Mouse (Mus musculus) forebrain, embryonic 14.5 days (tissue): ENCODE results near the gene Hipk3. TPM values are rescaled to one million over a fixed set of nuclear protein-coding genes. Genes with fewer than 3 reads are reported as not detected.

ENCODE experiments used
- ATAC-seq: fragments of 200-750 bp; cut with Nextera tagmentation; 2 replicates; pipeline ENCODE4 v1.8.0; 2017; ENCODE audit warnings: mild to moderate bottlenecking, moderate library complexity
- DNase-seq: peaks from one replicate; pipeline ENCODE4 v3.0.0-alpha.2; 2015; ENCODE audit warnings: low spot score
- H3K27ac ChIP-seq: fragments of 300-500 bp; sonication (generic); 2 replicates; pipeline ENCODE4 v1.5.1; 2014; ENCODE audit warnings: low read depth, mild to moderate bottlenecking, control low read depth, low read length, moderate library complexity
- H3K27me3 ChIP-seq: fragments of 300-500 bp; sonication (generic); replicated peaks from 2 replicates; pipeline ENCODE4 v1.6.1; 2014; ENCODE audit warnings: low read length, control low read depth, mixed read lengths; ENCODE audit not compliant: control insufficient read depth, insufficient read depth
- H3K36me3 ChIP-seq: fragments of 300-500 bp; sonication (generic); 2 replicates; pipeline ENCODE4 v1.6.1; 2014; ENCODE audit warnings: low read length, control low read depth; ENCODE audit not compliant: control insufficient read depth, insufficient read depth
- H3K4me1 ChIP-seq: fragments of 300-500 bp; sonication (generic); 2 replicates; pipeline ENCODE4 v1.6.1; 2014; ENCODE audit warnings: antibody characterized with exemption, low read length, control low read depth; ENCODE audit not compliant: control insufficient read depth, insufficient read depth
- H3K4me2 ChIP-seq: fragments of 300-500 bp; sonication (generic); 2 replicates; pipeline ENCODE4 v1.6.1; 2014; ENCODE audit warnings: mild to moderate bottlenecking, control low read depth, low read length
- H3K4me3 ChIP-seq: fragments of 300-500 bp; sonication (generic); 2 replicates; pipeline ENCODE4 v1.5.1; 2014; ENCODE audit warnings: low read depth, low read length, control low read depth
- H3K9ac ChIP-seq: fragments of 300-500 bp; sonication (generic); 2 replicates; pipeline ENCODE4 v1.6.1; 2014; ENCODE audit warnings: mild to moderate bottlenecking, low read length, control low read depth, moderate library complexity
- H3K9me3 ChIP-seq: fragments of 300-500 bp; sonication (generic); replicated peaks from 2 replicates; pipeline ENCODE4 v1.6.1; 2016; ENCODE audit warnings: low read length, control low read depth, mixed read lengths; ENCODE audit not compliant: control insufficient read depth
- WGBS: fragments of 180-500 bp; shearing (Covaris S2); extraction: QIAGEN DNeasy Blood & Tissue Kit; methylation state at CpG from one replicate; pipeline ENCODE4 v1.1.7; 2014; 5-methylcytosine and 5-hydroxymethylcytosine counted together
- polyA plus RNA-seq: library from polyadenylated mRNA; unstranded; fragments of >200 nt; fragmentation: Nextera tagmentation; extraction: Ambion mirVana; gene quantifications from 2 replicates; pipeline ENCODE4 v1.2.1, GENCODE M21; 2014

Gene Hipk3
- polyA plus RNA-seq, 1 experiment from 2014 or later, result 6.5 TPM

DNA sequence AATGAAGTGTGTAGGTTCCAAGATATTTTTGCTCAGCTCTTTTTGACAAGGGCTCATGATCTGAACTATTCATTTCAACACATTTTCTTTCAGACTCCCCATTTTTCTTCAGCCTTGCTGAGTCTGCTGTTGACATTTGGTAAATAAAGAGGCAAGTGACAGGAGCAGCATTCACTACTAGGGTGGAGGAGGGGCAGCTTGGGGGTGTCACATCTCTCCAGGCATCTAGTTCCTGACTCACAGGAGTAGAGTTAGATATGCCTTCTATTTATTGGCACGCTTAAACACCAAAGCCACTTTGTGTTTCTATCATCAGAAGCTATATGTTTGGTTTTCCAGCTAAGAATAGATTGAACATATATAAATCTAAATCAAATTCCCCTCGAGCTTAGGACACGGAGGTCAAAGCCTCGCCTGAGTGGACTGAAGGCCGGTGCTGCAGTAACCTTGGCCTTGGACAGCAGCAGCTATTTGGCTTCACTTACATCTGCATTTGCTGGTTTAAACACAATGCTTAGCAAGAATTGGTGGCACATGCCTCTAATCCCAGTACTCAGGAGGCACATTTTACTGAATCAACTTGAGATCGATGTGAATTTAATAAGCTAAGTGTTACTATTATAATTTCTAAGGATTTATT lies 95.5 kb downstream of the Hipk3 start:
- H3K4me3 ChIP-seq, result no peak overlapping the region
- H3K36me3 ChIP-seq, result no peaks in the 10 kb centered on the region
- H3K4me2 ChIP-seq, result no peak overlapping the region
- no peak for DNase-seq
- ATAC-seq, result no peak
- no peak overlapping the region for H3K27ac ChIP-seq
- no peak overlapping the region for H3K9ac ChIP-seq
- H3K27me3 ChIP-seq, result no peaks in the 10 kb centered on the region
- H3K4me1 ChIP-seq, result no peaks in the 10 kb centered on the region
- WGBS, result 92% methylated on average over 6 of the region's 6 CpGs
- 0 out of 2 replicates have a peak, but pooled peaks cover 3% of the 10 kb centered on the region for H3K9me3 ChIP-seq

DNA sequence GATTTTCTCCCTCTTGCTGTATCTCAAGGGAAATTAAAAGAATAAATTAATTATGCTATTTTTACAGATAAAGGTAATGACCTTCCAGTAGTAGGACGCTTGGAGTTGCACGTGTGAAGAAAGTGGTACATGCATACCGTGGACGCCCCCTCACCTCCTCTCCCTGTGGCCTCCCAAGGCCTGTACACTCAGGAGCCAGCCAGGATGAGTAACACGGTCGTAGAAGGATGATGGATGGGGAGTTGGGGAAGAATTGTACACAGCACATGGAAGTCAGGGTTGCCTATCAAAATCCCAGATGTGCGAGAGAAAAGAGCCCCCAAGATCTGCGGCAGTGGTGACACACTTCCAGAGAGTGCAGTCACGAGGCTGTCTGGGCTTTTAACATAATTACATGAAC lies 98.3 kb downstream of the Hipk3 start:
- Histone ChIP-seq H3K27ac (no peak overlapping the region), H3K9ac (no peak overlapping the region), H3K4me3 (no peak overlapping the region), H3K4me2 (no peak overlapping the region), H3K27me3 (no peaks in the 10 kb centered on the region), H3K4me1 (no peaks in the 10 kb centered on the region), H3K36me3 (no peaks in the 10 kb centered on the region), H3K9me3 (no peaks in the 10 kb centered on the region)
- DNase-seq (no peak), ATAC-seq (no peak)
- WGBS, result 80% methylated on average over 9 of the region's 9 CpGs

DNA sequence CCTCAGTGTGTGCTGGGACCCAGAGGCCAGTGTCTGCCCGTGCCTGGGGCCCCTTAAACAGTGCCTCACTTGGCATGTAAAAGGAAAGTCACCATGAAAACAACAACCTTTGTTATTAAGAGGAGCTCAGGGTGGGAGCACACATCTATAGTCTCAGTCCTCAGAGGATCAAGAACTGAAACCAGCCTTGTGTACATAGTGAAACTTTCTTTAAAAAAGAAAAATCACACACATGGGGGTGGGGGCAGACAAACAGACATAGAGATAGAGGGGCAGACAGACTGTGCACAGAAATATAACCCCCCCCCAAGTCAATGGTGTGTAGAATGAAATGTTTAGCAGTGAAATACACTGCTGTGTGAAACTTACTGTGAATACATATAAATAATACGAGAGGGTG lies 99.5 kb downstream of the Hipk3 start:
- H3K4me2 ChIP-seq, result no peak overlapping the region
- no peak overlapping the region for H3K9ac ChIP-seq
- DNase-seq (no peak), ATAC-seq (no peak)
- H3K27ac ChIP-seq, result no peak overlapping the region
- no peaks in the 10 kb centered on the region for H3K27me3 ChIP-seq
- no peak overlapping the region for H3K4me3 ChIP-seq
- H3K36me3 ChIP-seq, result no peaks in the 10 kb centered on the region
- 51% methylated on average over 2 of the region's 2 CpGs for whole genome bisulfite sequencing
- H3K9me3 ChIP-seq, result no peaks in the 10 kb centered on the region
- no peaks in the 10 kb centered on the region for H3K4me1 ChIP-seq

DNA sequence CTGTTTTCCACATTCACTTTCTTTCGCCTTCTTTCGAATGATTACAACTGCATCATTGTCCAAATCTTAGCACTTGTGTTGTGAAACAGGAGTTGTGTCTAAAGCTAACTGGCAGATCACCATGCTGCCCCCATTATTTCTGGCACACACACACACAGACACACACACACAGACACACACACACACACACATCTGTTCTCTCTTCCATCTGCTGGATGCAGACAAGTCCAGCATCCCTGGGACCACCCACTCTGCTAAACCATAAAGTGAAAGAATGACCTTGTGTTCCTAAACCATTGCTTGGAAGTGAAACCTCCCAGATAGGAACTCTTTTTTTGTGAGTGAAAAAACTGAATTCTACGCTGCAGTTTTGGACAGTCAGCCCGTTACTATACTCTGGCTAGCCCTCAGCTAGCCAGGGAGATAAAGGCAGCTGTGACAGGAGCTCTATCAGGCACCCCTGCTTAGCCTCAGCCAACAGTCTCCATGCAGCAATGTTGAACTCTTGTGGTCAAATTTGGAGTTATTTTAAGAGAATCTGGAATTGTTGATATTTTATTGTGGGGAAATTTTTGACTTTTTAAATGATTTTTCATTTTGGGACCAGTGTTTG lies 101.4 kb downstream of the Hipk3 start:
- Histone ChIP-seq H3K4me1 (no peaks in the 10 kb centered on the region), H3K36me3 (no peaks in the 10 kb centered on the region), H3K9me3 (no peaks in the 10 kb centered on the region), H3K27ac (no peak overlapping the region), H3K4me2 (no peak overlapping the region), H3K9ac (no peak overlapping the region), H3K4me3 (no peak overlapping the region), H3K27me3 (no peaks in the 10 kb centered on the region)
- 74% methylated on average over 4 of the region's 4 CpGs for WGBS
- no peak for ATAC-seq
- no peak for DNase-seq

DNA sequence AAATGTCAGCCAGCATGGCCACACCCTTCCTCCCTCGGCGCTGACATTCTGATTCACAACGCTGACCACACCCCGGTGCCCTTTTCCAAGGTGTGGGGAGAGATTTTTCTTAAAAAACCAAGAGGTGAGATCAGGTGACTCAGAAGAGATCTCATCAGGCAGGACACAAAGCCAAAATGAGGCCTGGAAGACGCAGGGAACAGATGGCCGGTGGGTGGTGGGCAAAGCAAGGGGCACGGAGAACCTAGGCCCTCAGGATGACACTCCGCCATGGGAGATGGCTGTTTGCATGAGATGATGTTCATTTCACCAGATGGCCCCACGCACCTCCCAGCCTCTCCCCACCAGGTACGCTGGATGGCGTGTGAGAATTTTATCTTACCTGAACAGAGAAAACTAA lies 105.0 kb downstream of the Hipk3 start:
- Histone ChIP-seq H3K9ac (no peak overlapping the region), H3K36me3 (no peaks in the 10 kb centered on the region), H3K27ac (no peak overlapping the region), H3K4me3 (no peak overlapping the region), H3K4me1 (no peaks in the 10 kb centered on the region), H3K9me3 (no peaks in the 10 kb centered on the region), H3K27me3 (no peaks in the 10 kb centered on the region), H3K4me2 (no peak overlapping the region)
- no peak for DNase-seq
- 94% methylated on average over 11 of the region's 11 CpGs for WGBS
- ATAC-seq, result no peak

DNA sequence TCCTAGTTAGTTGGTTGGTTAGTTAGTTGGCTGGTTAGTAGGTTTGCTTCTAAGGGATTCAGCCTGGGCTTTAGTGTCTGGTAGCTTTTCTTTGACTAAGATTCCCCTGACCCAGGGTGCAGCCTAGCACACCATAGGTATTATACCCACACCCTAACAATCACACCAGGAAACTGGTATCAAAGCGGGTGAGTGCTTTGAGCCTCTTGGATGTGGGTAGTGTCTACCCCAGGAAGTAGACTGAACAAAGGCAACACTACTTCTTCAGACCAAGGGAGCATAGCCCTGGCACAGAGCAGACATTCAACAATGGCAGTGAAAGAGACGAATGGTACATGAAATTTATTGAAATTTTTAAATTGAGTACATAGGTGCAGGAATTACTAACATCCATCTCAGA lies 108.3 kb downstream of the Hipk3 start:
- no peak overlapping the region for H3K9ac ChIP-seq
- H3K4me3 ChIP-seq, result no peak overlapping the region
- no peak for DNase-seq
- no peaks in the 10 kb centered on the region for H3K4me1 ChIP-seq
- no peaks in the 10 kb centered on the region for H3K27me3 ChIP-seq
- no peaks in the 10 kb centered on the region for H3K9me3 ChIP-seq
- no peaks in the 10 kb centered on the region for H3K36me3 ChIP-seq
- no peak overlapping the region for H3K27ac ChIP-seq
- H3K4me2 ChIP-seq, result no peak overlapping the region
- ATAC-seq, result no peak
- 93% methylated on average over 2 of the region's 2 CpGs for WGBS

DNA sequence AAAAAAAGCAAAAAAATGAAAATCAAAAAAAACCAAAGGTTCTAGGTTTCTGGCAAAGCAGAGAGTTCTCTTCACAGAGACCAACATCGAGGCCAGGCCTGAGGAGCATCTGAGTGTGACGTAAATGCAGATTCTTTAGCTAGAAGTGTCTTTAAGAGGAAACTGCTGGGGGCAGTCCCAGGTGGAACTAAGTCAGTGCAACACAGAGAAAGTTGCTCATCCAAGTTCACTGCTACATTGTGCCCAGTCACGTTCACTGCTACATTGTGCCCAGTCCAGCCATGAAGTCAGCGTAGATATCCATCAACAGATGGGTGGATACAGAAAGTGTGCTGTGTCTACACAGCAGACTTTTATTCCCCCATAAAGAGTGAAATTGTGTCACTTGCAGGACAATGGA lies 110.7 kb downstream of the Hipk3 start:
- peaks cover 5% of the 10 kb centered on the region; the same call in 1 of the 2 replicates for H3K4me1 ChIP-seq
- H3K27ac ChIP-seq, result no peak overlapping the region
- ATAC-seq (no peak), DNase-seq (no peak)
- no peaks in the 10 kb centered on the region for H3K27me3 ChIP-seq
- H3K4me2 ChIP-seq, result no peak overlapping the region
- no peaks in the 10 kb centered on the region for H3K36me3 ChIP-seq
- WGBS, result 93% methylated on average over 4 of the region's 4 CpGs
- no peak overlapping the region for H3K9ac ChIP-seq
- H3K9me3 ChIP-seq, result no peaks in the 10 kb centered on the region
- H3K4me3 ChIP-seq, result no peak overlapping the region

DNA sequence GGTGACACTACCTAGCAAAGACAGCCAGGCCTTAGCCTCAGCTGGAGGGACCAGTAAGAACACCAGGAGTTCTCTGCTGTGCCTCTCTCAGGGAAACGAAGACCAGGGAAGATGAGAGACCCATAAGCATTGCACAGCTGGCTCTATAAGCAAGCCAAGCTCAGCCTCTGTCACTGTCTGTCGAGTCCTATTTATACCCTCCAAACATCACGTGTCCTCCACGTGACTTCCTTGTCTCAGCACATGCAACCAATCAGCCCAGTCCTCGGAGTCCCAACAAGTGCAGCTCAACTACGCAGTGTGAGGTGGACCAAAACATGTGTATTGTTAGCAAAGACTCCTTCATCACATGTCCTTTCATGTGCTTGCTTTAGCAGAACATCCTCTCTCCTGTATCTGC lies 111.4 kb downstream of the Hipk3 start:
- Histone ChIP-seq H3K27ac (no peak overlapping the region), H3K27me3 (no peaks in the 10 kb centered on the region), H3K36me3 (no peaks in the 10 kb centered on the region), H3K4me1 (peaks cover 5% of the 10 kb centered on the region; the same call in 1 of the 2 replicates), H3K4me3 (no peak overlapping the region), H3K4me2 (no peak overlapping the region), H3K9ac (no peak overlapping the region), H3K9me3 (no peaks in the 10 kb centered on the region)
- DNase-seq (no peak), ATAC-seq (no peak)
- WGBS, result 86% methylated on average over 6 of the region's 6 CpGs

DNA sequence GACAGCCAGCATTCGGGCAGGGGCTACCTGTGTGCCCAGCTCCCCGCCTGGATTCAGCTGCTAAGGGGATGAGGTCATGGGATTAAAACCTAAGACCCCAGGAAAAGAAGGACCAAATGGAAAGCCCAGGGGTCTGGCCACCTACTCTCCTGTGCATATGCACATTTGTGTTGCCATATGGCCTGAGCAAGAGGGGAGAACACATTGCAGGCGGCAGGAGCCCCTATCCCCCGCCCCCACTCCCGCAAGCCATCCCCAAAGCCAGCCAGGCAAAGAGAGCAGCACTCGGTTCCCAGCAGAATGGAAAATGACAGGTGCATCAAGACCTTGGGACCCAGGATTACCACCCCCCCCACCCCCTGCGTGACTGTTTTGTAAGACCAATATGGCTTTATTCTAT lies 114.9 kb downstream of the Hipk3 start:
- Histone ChIP-seq H3K36me3 (no peaks in the 10 kb centered on the region), H3K9me3 (no peaks in the 10 kb centered on the region), H3K27ac (no peak overlapping the region), H3K4me2 (no peak overlapping the region), H3K9ac (0 out of 2 replicates have a peak overlapping the region, but pooled peaks have one; percentile 21), H3K27me3 (no peaks in the 10 kb centered on the region), H3K4me3 (no peak overlapping the region), H3K4me1 (peaks cover 5% of the 10 kb centered on the region; the same call in 1 of the 2 replicates)
- DNase-seq (no peak), ATAC-seq (no peak; the same call in 1 of the 2 replicates)
- 11% methylated on average over 7 of the region's 7 CpGs for WGBS
